Comparison of ENCODE assay signal across 24 mouse cellular contexts in the genomic region with DNA sequence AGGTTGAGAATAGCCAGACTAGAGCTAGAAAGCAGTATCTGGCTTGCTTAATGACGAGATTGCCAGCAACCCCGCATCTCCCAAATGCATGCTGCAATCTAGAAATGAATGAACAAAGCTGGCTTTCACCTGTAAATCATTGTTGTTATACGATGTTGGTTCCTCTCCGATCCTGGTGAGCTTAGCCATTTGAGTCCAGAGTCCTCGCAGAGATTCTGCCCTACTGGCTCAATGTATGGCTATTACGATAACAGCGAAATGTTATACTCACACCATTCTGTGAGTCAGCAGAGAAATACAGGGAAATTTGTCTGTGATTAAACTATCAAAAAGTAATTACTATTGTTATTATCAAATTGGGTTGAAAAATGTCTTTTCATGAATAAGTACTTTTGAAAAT. TPM values are rescaled to one million over a fixed set of nuclear protein-coding genes. Genes with fewer than 3 reads are reported as not detected.
DNase-seq lines count a peak whose midpoint lies in the region; ATAC-seq and TF ChIP-seq lines count a peak whose summit lies in the region.
"Had no signal": no experiment of that assay in that cellular context is flagged by ENCODE, and none has a peak within 500 bp of the region (broad histone marks: within the 10 kb centered on the region; RNA-seq: fewer than 3 reads in every experiment).

No protein-coding gene starts in this region.

- no peak overlapping the region for H3K4me3 ChIP-seq in kidney, adult 2 months (ENCODE audit: insufficient read depth, low read depth, low read length)
- no peak overlapping the region for H3K4me3 ChIP-seq in intestine, embryonic 15.5 days (replicated peaks)
- no peak overlapping the region for H3K4me3 ChIP-seq in intestine, embryonic 16.5 days (ENCODE audit: low read length)
- no peak overlapping the region for H3K4me3 ChIP-seq in small intestine, adult 2 months (ENCODE audit: low read depth, low read length)
- H3K4me3 ChIP-seq: embryonic facial prominence, embryonic 13.5 days; embryonic facial prominence, embryonic 15.5 days; forebrain, embryonic 10.5 days; forebrain, embryonic 12.5 days had no signal

- H3K27me3 ChIP-seq in kidney, adult 2 months (replicated peaks; ENCODE audit: control insufficient read depth, insufficient read depth, low read length) = no peaks in the 10 kb centered on the region
- no peaks in the 10 kb centered on the region for H3K27me3 ChIP-seq in intestine, embryonic 15.5 days (replicated peaks)
- no peaks in the 10 kb centered on the region for H3K27me3 ChIP-seq in intestine, embryonic 16.5 days (replicated peaks; ENCODE audit: control insufficient read depth, insufficient read depth, low read length)
- no peaks in the 10 kb centered on the region for H3K27me3 ChIP-seq in small intestine, adult 2 months (ENCODE audit: control insufficient read depth, insufficient read depth, low read length)

- peak overlapping the region; percentile 16; the same call in 1 of the 2 replicates for H3K27ac ChIP-seq in kidney, adult 2 months (ENCODE audit: insufficient read depth, low read depth, low read length)
- H3K27ac ChIP-seq in intestine, embryonic 15.5 days = no peak overlapping the region
- no peak overlapping the region; the same call in none of the 2 replicates for H3K27ac ChIP-seq in intestine, embryonic 16.5 days (ENCODE audit: low read length)
- peak overlapping the region; percentile 75 for H3K27ac ChIP-seq in small intestine, adult 2 months (ENCODE audit: insufficient read depth, low read depth, low read length)
- H3K27ac ChIP-seq: embryonic facial prominence, embryonic 13.5 days; embryonic facial prominence, embryonic 15.5 days; forebrain, embryonic 10.5 days; forebrain, embryonic 12.5 days had no signal

- H3K9me3 ChIP-seq in intestine, embryonic 15.5 days = no peaks in the 10 kb centered on the region
- no peaks in the 10 kb centered on the region for H3K9me3 ChIP-seq in intestine, embryonic 16.5 days (ENCODE audit: control insufficient read depth, low read length)
- H3K9me3 ChIP-seq: embryonic facial prominence, embryonic 13.5 days; embryonic facial prominence, embryonic 15.5 days; forebrain, embryonic 10.5 days; forebrain, embryonic 12.5 days had no signal

- no peak overlapping the region for H3K9ac ChIP-seq in intestine, embryonic 15.5 days
- H3K9ac ChIP-seq in intestine, embryonic 16.5 days (ENCODE audit: low read depth, low read length) = no peak overlapping the region
- H3K9ac ChIP-seq: embryonic facial prominence, embryonic 13.5 days; embryonic facial prominence, embryonic 15.5 days; forebrain, embryonic 12.5 days had no signal

- H3K36me3 ChIP-seq in kidney, adult 2 months (ENCODE audit: control insufficient read depth, insufficient read depth, low read length) = no peaks in the 10 kb centered on the region
- no peaks in the 10 kb centered on the region for H3K36me3 ChIP-seq in intestine, embryonic 15.5 days
- no peaks in the 10 kb centered on the region for H3K36me3 ChIP-seq in intestine, embryonic 16.5 days (ENCODE audit: control insufficient read depth, insufficient read depth, low read length)
- H3K36me3 ChIP-seq in small intestine, adult 2 months (ENCODE audit: control insufficient read depth, insufficient read depth, low read length) = no peaks in the 10 kb centered on the region
- H3K36me3 ChIP-seq: embryonic facial prominence, embryonic 13.5 days; embryonic facial prominence, embryonic 15.5 days; forebrain, embryonic 10.5 days; forebrain, embryonic 12.5 days had no signal

- peaks cover 37% of the 10 kb centered on the region for H3K4me1 ChIP-seq in kidney, adult 2 months (ENCODE audit: control insufficient read depth, insufficient read depth, low read length)
- 0 out of 2 replicates have a peak, but pooled peaks cover 8% of the 10 kb centered on the region for H3K4me1 ChIP-seq in intestine, embryonic 15.5 days (replicated peaks)
- H3K4me1 ChIP-seq in intestine, embryonic 16.5 days (ENCODE audit: control insufficient read depth, insufficient read depth, low read length) = peaks cover 25% of the 10 kb centered on the region
- H3K4me1 ChIP-seq in small intestine, adult 2 months (ENCODE audit: control insufficient read depth, insufficient read depth, insufficient read length, low read length) = peaks cover 23% of the 10 kb centered on the region
- H3K4me1 ChIP-seq: embryonic facial prominence, embryonic 13.5 days had no signal

- no peak for TF ChIP-seq POLR2A in kidney, adult 2 months (IDR thresholded peaks at IDR 0.05; ENCODE audit: low read depth, low read length)
- TF ChIP-seq POLR2A in small intestine, adult 2 months (IDR thresholded peaks at IDR 0.05; ENCODE audit: low read depth, low read length) = no peak

- peak; percentile 70 for ATAC-seq in intestine, embryonic 15.5 days
- ATAC-seq in intestine, embryonic 16.5 days = peak; percentile 67
- no peak for ATAC-seq in erythroblast, adult 5-6 weeks (replicated peaks; ENCODE audit: low FRiP score, poor library complexity, severe bottlenecking)
- no peak for ATAC-seq in erythroid progenitor cell, adult 5-6 weeks (replicated peaks; ENCODE audit: low FRiP score, poor library complexity, severe bottlenecking)
- ATAC-seq: forebrain, embryonic 14.5 days; forebrain, embryonic 16.5 days had no signal

- TF ChIP-seq CTCF in kidney, adult 2 months (conservative IDR thresholded peaks at IDR 0.05; ENCODE audit: insufficient read depth, insufficient read length, low read depth, low read length) = no peak
- no peak for TF ChIP-seq CTCF in small intestine, adult 2 months (IDR thresholded peaks at IDR 0.05; ENCODE audit: extremely low read depth, insufficient read length, insufficient replicate concordance, low read depth, low read length)

- DNase-seq in kidney, adult 2 months = no peak
- DNase-seq in kidney, adult 18-20 months = no peak
- DNase-seq: adrenal gland, adult 2 months; adrenal gland, postnatal 10 days; adrenal gland, postnatal 25 days; cerebellum, adult 11 months; cerebellum, adult 18-20 months; cerebellum, adult 8-10 months; cerebellum, adult 9-11 months; cerebellum, postnatal 14 days; cerebellum, postnatal 36 days; embryo, embryonic 11 days had no signal

- 49% methylated on average over 7 of the region's 7 CpGs for WGBS in kidney, adult 2 months
- 64% methylated on average over 7 of the region's 7 CpGs for WGBS in intestine, embryonic 15.5 days
- WGBS in intestine, embryonic 16.5 days = 58% methylated on average over 7 of the region's 7 CpGs
- WGBS in small intestine, adult 2 months = 31% methylated on average over 7 of the region's 7 CpGs

- no peak overlapping the region for H3K4me2 ChIP-seq in intestine, embryonic 15.5 days (replicated peaks)
- H3K4me2 ChIP-seq in intestine, embryonic 16.5 days (ENCODE audit: low read depth, low read length) = no peak overlapping the region
- H3K4me2 ChIP-seq: embryonic facial prominence, embryonic 13.5 days; embryonic facial prominence, embryonic 15.5 days; forebrain, embryonic 12.5 days had no signal

RNA-seq across cellular contexts. Expression of a gene that starts 4.5 kb away (rescaled TPM):
- polyA plus RNA-seq in kidney, adult 2 months (2012; rRNA removed) = 50.1 and 57.6 TPM in 2 replicates
- 44.5 and 45.9 TPM in 2 replicates for polyA plus RNA-seq in intestine, embryonic 15.5 days (2015; fragmentation: Nextera tagmentation; extraction: Ambion mirVana)
- 48.4 and 51.9 TPM in 2 replicates for polyA plus RNA-seq in intestine, embryonic 16.5 days (2015; fragmentation: Nextera tagmentation; extraction: Ambion mirVana)
- polyA plus RNA-seq in small intestine, adult 2 months (2012; rRNA removed) = 38.7 and 53.8 TPM in 2 replicates
- 0.77 TPM in 1 of 2 replicates, not detected in the other for total RNA-seq in erythroblast, adult 5-6 weeks (2015; ENCODE audit: low replicate concordance)
- 2.4 TPM in 1 of 2 replicates, not detected in the other for total RNA-seq in erythroblast, adult 5-6 weeks (2017; ENCODE audit: low replicate concordance)
- total RNA-seq in erythroid progenitor cell, adult 5-6 weeks (2015; ENCODE audit: low replicate concordance) = 12.2 TPM in 1 of 2 replicates, not detected in the other
- 0.13 TPM in 1 of 2 replicates, not detected in the other for total RNA-seq in erythroid progenitor cell, adult 5-6 weeks (2017; ENCODE audit: low replicate concordance)
- total RNA-seq: MEL had no signal

Comparison
In these comparisons a context has a peak if more than half of its experiments do, and no peak if none do; other contexts are left out.
1. H3K27ac ChIP-seq: peak in kidney, adult 2 months (single experiment) and small intestine, adult 2 months (single experiment); none in intestine, embryonic 15.5 days (single experiment) and intestine, embryonic 16.5 days (single experiment).
2. ATAC-seq: peak in intestine, embryonic 15.5 days (single experiment) and intestine, embryonic 16.5 days (single experiment); none in erythroblast, adult 5-6 weeks (single experiment) and erythroid progenitor cell, adult 5-6 weeks (single experiment).